Mouse (Mus musculus) heart, embryonic 11.5 days (tissue): ENCODE results near the gene Hivep3. TPM values are rescaled to one million over a fixed set of nuclear protein-coding genes. Genes with fewer than 3 reads are reported as not detected.

Source experiments
- ATAC-seq: fragments of 200-750 bp; cut with Nextera tagmentation; replicated peaks from 2 replicates; pipeline ENCODE4 v1.8.0; 2017; ENCODE audit warnings: moderate library complexity; ENCODE audit not compliant: insufficient number of reproducible peaks, low FRiP score, low TSS enrichment
- H3K27ac ChIP-seq: fragments of 300-500 bp; sonication (generic); 2 replicates; pipeline ENCODE4 v1.5.1; 2014; ENCODE audit warnings: mild to moderate bottlenecking, low read depth, low read length
- H3K27me3 ChIP-seq: fragments of 300-500 bp; sonication (generic); 2 replicates; pipeline ENCODE4 v1.6.1; 2014; ENCODE audit warnings: mild to moderate bottlenecking, low read length, mixed read lengths; ENCODE audit not compliant: control insufficient read depth, insufficient read depth
- H3K36me3 ChIP-seq: fragments of 300-500 bp; sonication (generic); 2 replicates; pipeline ENCODE4 v1.6.1; 2014; ENCODE audit warnings: mild to moderate bottlenecking, low read length, moderate library complexity, mixed read lengths; ENCODE audit not compliant: control insufficient read depth, insufficient read depth
- H3K4me1 ChIP-seq: fragments of 300-500 bp; sonication (generic); 2 replicates; pipeline ENCODE4 v1.6.1; 2014; ENCODE audit warnings: low read length; ENCODE audit not compliant: control insufficient read depth, insufficient read depth
- H3K4me2 ChIP-seq: fragments of 300-500 bp; sonication (generic); 2 replicates; pipeline ENCODE4 v1.6.1; 2014; ENCODE audit warnings: mild to moderate bottlenecking, moderate library complexity
- H3K4me3 ChIP-seq: fragments of 300-500 bp; sonication (generic); 2 replicates; pipeline ENCODE4 v1.5.1; 2014; ENCODE audit warnings: low read depth, low read length
- H3K9ac ChIP-seq: fragments of 300-500 bp; sonication (generic); 2 replicates; pipeline ENCODE4 v1.6.1; 2014; ENCODE audit warnings: mild to moderate bottlenecking, low read depth, low read length, moderate library complexity
- H3K9me3 ChIP-seq: fragments of 300-500 bp; sonication (generic); replicated peaks from 2 replicates; pipeline ENCODE4 v1.6.1; 2016; ENCODE audit warnings: low read length; ENCODE audit not compliant: control insufficient read depth
- WGBS: fragments of 180-500 bp; shearing (Covaris S2); extraction: QIAGEN DNeasy Blood & Tissue Kit; methylation state at CpG from one replicate; pipeline ENCODE4 v1.1.7; 2014; ENCODE audit not compliant: insufficient replicate concordance; 5-methylcytosine and 5-hydroxymethylcytosine counted together
- polyA plus RNA-seq: library from polyadenylated mRNA; unstranded; fragments of >200 nt; fragmentation: Nextera tagmentation; extraction: Ambion mirVana; gene quantifications from 2 replicates; pipeline ENCODE4 v1.2.1, GENCODE M21; 2014

Hivep3 gene
- polyA plus RNA-seq, 1 experiment from 2014 or later = 4.8 TPM

DNA sequence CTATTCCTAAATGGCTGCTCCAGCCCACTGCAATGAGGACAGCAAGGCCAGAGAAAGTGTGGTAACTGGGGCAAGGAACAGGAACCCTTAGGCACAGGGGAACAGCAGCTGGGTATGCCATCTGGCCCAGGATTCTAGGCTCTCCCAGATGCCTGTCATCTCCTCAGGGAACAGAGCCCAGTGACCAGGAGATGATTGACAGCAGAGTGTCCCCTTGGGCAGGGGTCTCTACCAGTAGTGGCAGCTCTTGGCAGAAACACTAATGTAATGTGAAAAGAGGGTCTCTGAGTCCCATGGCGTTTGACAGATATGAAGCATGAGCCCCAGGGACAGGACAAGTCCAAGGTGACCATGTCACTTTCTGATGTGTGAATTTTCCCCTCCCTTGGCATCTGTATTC, 217.5 kb downstream of the Hivep3 start:
- H3K4me1 ChIP-seq = no peaks in the 10 kb centered on the region; the same call in 1 of the 2 replicates
- H3K27me3 ChIP-seq = no peaks in the 10 kb centered on the region
- H3K9me3 ChIP-seq = no peaks in the 10 kb centered on the region
- no peak overlapping the region for H3K4me2 ChIP-seq
- no peak overlapping the region for H3K9ac ChIP-seq
- no peak for ATAC-seq
- H3K36me3 ChIP-seq = no peaks in the 10 kb centered on the region
- H3K27ac ChIP-seq = no peak overlapping the region
- no peak overlapping the region for H3K4me3 ChIP-seq
- 65% methylated on average over 1 of the region's 1 CpGs for WGBS

DNA sequence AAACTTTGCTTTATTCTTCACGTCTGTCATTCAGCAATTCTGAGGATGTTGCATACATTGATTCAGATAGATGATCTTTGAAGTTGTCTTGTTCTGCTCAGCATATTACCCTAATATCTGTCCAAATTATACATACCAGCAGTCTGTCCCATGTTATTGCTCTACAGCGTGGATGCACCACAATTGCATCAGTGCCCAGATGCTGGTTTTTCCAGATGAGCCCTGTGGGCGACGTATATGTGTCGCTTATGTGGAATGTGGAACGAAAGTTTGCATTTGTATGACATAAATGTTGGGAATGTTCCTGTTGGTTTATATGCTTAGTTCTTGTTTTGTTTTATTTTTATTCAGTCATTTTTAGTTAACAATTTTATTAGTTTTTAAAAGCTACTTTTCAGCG, 221.4 kb downstream of the Hivep3 start:
- Histone ChIP-seq H3K36me3 (no peaks in the 10 kb centered on the region), H3K4me1 (peaks cover 18% of the 10 kb centered on the region), H3K9ac (no peak overlapping the region), H3K4me2 (no peak overlapping the region), H3K27me3 (no peaks in the 10 kb centered on the region), H3K4me3 (no peak overlapping the region), H3K9me3 (no peaks in the 10 kb centered on the region), H3K27ac (no peak overlapping the region)
- 86% methylated on average over 7 of the region's 7 CpGs for WGBS
- no peak for ATAC-seq

DNA sequence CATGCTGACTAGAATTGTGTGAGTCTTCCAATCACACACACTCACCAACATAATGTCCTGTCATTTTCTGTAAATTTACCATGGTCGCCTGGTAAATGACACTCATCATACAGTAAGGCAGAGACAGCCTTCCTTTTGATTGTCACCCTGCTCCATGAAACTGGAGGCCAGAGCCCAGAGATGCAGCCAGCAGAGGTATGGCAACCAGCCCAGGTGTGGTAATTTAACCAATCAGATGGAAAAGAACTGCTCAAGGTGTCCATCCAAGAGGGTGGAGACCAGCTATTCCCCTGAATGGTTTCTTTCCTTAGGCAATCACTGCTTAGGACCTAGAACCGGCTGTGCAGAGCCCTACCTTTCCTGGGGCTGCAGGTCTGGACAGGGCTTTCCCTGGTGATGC, 224.4 kb downstream of the Hivep3 start:
- no peak for ATAC-seq
- Histone ChIP-seq H3K27ac (no peak overlapping the region), H3K4me2 (no peak overlapping the region), H3K4me1 (peaks cover 30% of the 10 kb centered on the region), H3K9ac (no peak overlapping the region), H3K36me3 (no peaks in the 10 kb centered on the region), H3K9me3 (no peaks in the 10 kb centered on the region), H3K27me3 (no peaks in the 10 kb centered on the region), H3K4me3 (no peak overlapping the region)
- WGBS = 84% methylated on average over 2 of the region's 2 CpGs

DNA sequence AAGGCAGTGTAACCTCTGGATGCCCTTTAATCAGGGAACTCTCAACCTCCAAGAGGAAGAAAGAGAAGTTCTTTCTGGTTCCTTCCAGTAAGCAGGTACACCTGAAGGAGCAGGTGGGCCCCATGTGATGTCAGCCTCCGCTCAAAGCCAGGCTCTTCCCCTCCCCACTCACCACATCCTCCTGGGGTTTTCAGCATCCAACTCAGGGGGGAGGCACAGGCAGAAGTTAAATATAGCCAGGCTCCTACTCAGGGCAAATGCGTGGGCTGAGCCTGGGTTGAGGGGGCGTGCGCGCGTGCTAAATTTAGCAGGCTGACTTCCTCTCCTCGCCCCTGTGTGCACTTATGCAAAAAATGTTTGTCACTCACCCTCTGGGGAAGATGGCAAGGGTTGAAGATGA, 225.7 kb downstream of the Hivep3 start:
- no peak overlapping the region for H3K4me3 ChIP-seq
- no peaks in the 10 kb centered on the region for H3K27me3 ChIP-seq
- H3K4me2 ChIP-seq = peak overlapping the region; percentile 20; the same call in 1 of the 2 replicates
- WGBS = 38% methylated on average over 7 of the region's 7 CpGs
- H3K9ac ChIP-seq = no peak overlapping the region
- H3K27ac ChIP-seq = peak overlapping the region; percentile 82
- H3K9me3 ChIP-seq = no peaks in the 10 kb centered on the region
- peaks cover 33% of the 10 kb centered on the region for H3K4me1 ChIP-seq
- ATAC-seq = no peak
- H3K36me3 ChIP-seq = no peaks in the 10 kb centered on the region

DNA sequence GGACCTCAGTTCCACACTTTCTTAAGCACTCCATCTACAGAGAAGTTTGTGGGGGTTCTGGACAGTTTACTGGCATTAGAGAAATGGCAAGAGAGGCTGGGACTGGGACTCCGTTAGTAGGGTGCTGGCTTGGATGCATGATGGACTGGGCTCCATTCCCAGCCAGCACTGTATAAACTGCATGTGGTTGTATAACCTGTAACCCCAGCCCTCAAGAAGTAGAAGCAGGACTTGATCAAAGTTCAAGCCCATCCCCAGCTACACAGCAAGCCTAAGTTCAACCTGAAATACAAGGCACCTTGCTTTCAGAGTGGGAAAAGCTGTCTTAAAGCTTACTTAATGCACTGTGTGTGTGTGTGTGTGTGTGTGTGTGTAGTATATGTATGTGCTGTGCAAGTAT, 226.3 kb downstream of the Hivep3 start:
- Histone ChIP-seq H3K4me1 (peaks cover 33% of the 10 kb centered on the region), H3K9ac (no peak overlapping the region), H3K4me3 (no peak overlapping the region), H3K4me2 (no peak overlapping the region), H3K27me3 (no peaks in the 10 kb centered on the region), H3K27ac (peak overlapping the region; percentile 82), H3K9me3 (no peaks in the 10 kb centered on the region), H3K36me3 (no peaks in the 10 kb centered on the region)
- WGBS = 71% methylated on average over 1 of the region's 1 CpGs
- ATAC-seq = no peak

DNA sequence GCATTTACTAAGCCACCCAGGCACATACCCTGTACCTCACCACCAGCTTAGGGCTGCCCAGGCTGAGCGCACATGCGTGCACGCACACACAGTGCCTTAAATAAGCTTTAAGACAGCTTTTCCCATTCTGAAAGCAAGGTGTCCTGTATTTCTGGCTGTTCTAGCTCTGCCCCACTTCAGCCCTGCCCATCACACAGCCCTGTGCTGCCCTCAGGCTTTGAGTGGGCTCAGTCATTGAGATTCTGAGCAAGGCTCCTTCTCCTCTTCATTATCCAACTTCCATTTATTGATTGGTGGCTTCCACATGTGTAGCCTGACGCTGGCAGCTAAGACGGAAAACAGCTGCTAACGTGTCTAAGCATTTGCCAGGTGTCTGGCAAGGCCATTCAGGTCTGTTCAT, 226.9 kb downstream of the Hivep3 start:
- Histone ChIP-seq H3K27me3 (no peaks in the 10 kb centered on the region), H3K4me2 (no peak overlapping the region), H3K4me1 (peaks cover 33% of the 10 kb centered on the region), H3K36me3 (no peaks in the 10 kb centered on the region), H3K9me3 (no peaks in the 10 kb centered on the region), H3K27ac (no peak overlapping the region), H3K4me3 (no peak overlapping the region), H3K9ac (no peak overlapping the region)
- WGBS = 79% methylated on average over 6 of the region's 6 CpGs
- ATAC-seq = no peak

DNA sequence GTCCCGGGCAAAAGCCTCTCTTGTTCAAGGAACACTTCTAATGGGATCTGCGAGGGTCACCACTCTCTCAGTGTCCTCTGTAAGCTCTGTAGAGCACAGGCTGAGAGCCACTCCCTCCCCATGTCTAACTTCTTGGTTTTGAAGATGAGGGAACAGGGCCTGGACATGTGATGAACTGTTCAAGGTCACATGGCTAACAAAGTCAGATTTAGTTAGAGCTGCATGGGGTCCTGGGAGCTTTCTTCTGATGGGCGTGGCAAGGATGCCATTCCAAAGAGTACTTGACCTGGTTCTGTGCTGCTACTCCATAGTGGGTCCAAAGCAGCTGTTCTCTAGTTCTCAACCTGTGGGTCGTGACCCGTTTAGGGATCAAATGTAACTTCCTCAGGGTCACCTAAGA, 227.6 kb downstream of the Hivep3 start:
- Histone ChIP-seq H3K4me3 (no peak overlapping the region), H3K9ac (no peak overlapping the region), H3K27ac (no peak overlapping the region), H3K36me3 (no peaks in the 10 kb centered on the region), H3K4me1 (peaks cover 40% of the 10 kb centered on the region), H3K9me3 (no peaks in the 10 kb centered on the region), H3K27me3 (no peaks in the 10 kb centered on the region), H3K4me2 (no peak overlapping the region)
- no peak for ATAC-seq
- WGBS = 80% methylated on average over 5 of the region's 5 CpGs

DNA sequence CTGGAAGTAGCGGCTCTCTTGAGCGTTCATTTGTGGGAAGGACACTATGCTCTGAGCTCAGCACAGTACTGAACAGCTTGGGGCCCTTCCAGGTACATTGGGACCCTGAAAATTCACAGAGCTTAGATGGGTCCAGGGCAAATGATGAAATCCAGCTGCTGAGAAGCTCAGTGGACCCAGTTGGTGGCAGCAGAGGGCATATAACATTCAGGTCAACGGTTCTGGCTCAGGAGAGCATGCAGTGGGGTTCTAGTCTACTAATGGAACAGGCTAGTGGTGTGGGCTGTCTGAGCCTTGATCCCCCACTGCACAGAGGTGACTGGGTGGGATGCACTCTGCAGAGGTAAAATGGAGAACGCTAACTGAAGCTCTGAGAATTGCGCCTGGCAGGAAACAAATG, 228.5 kb downstream of the Hivep3 start:
- no peak for ATAC-seq
- Histone ChIP-seq H3K4me3 (no peak overlapping the region), H3K4me2 (no peak overlapping the region), H3K27ac (no peak overlapping the region), H3K9me3 (no peaks in the 10 kb centered on the region), H3K36me3 (no peaks in the 10 kb centered on the region), H3K27me3 (no peaks in the 10 kb centered on the region), H3K4me1 (peaks cover 45% of the 10 kb centered on the region), H3K9ac (no peak overlapping the region)
- 74% methylated on average over 5 of the region's 5 CpGs for WGBS
